Mouse (Mus musculus) spleen, adult 2 months (tissue): ENCODE measurements at regions not wholly inside any gene's neighbourhood (a gene's known extent, or its start where the extent isn't known, plus 50 kb on each side); places are given as distances from the start of the nearest gene placed in this dataset.

Experiments used
- CTCF ChIP-seq: fragments of 200-500 bp; IDR thresholded peaks from 2 replicates; pipeline ENCODE4 v1.5.1; 2011; ENCODE audit warnings: mild to moderate bottlenecking, inconsistent platforms; ENCODE audit not compliant: insufficient read depth, insufficient read length, insufficient replicate concordance; ENCODE audit errors: extremely low read depth
- POLR2A ChIP-seq: fragments of 200-500 bp; IDR thresholded peaks from 2 replicates; pipeline ENCODE4 v1.6.1; 2011; ENCODE audit warnings: low read depth, low read length, inconsistent platforms

DNA sequence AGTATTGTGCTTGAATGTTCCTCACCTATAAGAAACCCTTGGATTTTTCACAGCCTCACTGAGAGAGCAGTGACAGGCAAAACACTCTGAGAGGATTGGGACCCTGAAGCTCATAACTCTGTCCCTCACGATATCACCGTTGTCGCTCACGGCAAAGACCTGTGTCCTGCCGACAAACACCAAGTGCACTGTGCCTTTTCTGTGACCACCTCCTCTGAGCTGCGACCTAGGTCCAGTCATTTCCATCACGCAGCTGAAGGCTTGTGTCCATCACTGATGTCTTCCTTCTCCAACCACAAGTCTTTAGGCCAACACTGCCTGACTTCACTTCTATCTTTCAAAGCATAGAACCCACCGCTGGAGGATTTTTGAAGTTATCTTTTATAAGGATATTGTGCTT lies 93.1 kb downstream of the Cbln1 start:
- TF ChIP-seq POLR2A, result no peak
- TF ChIP-seq CTCF, result no peak
